Mouse (Mus musculus) T-helper 2 cell (primary cell): Measurements from ENCODE around the gene Cd5.

ENCODE experiments used
- in situ Hi-C: fragments of 300-600 bp; cut with MboI, MseI; formaldehyde crosslinking; loops from one replicate; pipeline ENCODE4 v1.15.1; 2025; ENCODE audit warnings: high pct_unique_total_duplicates

The Cd5 gene

GRCm38 (mm10) chr19:10738811-10739210, at the start of gene Cd5:
Cd5 (minus strand) TSS chr19:10739002.
- in situ Hi-C loops = loop anchor here (5.0 kb wide), 1 partner anchor 88 kb away; no protein-coding TSS in a partner anchor

- in situ Hi-C loops = no loop called here
These were observed 49.4 kb upstream of the Cd5 start for GRCm38 (mm10) chr19:10788242-10788641.

GRCm38 (mm10) chr19:10787406-10787805, 48.6 kb upstream of the Cd5 start:
- in situ Hi-C loops = no loop called here

- in situ Hi-C loops = no loop called here
These were observed 48.0 kb upstream of the Cd5 start for GRCm38 (mm10) chr19:10786753-10787152.

- in situ Hi-C loops = no loop called here
These were observed 46.1 kb upstream of the Cd5 start for GRCm38 (mm10) chr19:10784796-10785459.

GRCm38 (mm10) chr19:10784061-10784460, 45.3 kb upstream of the Cd5 start:
- in situ Hi-C loops = no loop called here

- in situ Hi-C loops = no loop called here
These were observed 44.4 kb upstream of the Cd5 start for GRCm38 (mm10) chr19:10783168-10783567.

GRCm38 (mm10) chr19:10781641-10782040, 42.8 kb upstream of the Cd5 start:
- in situ Hi-C loops = no loop called here

- in situ Hi-C loops = no loop called here
These were observed 38.1 kb upstream of the Cd5 start for GRCm38 (mm10) chr19:10776906-10777305.

GRCm38 (mm10) chr19:10774141-10774540, 35.3 kb upstream of the Cd5 start:
- in situ Hi-C loops = loop anchor here (5.0 kb wide), 1 partner anchor 42 kb away; no protein-coding TSS in a partner anchor

GRCm38 (mm10) chr19:10773384-10773783, 34.6 kb upstream of the Cd5 start:
- in situ Hi-C loops = loop anchor here (5.0 kb wide), 1 partner anchor 41 kb away; no protein-coding TSS in a partner anchor

- in situ Hi-C loops = loop anchor here (5.0 kb wide), 1 partner anchor 41 kb away; no protein-coding TSS in a partner anchor
These were observed 34.1 kb upstream of the Cd5 start for GRCm38 (mm10) chr19:10772866-10773265.

GRCm38 (mm10) chr19:10771995-10772394, 33.2 kb upstream of the Cd5 start:
- in situ Hi-C loops = loop anchor here (5.0 kb wide), 1 partner anchor 40 kb away; no protein-coding TSS in a partner anchor

- in situ Hi-C loops = loop anchor here (5.0 kb wide), 1 partner anchor 37 kb away; no protein-coding TSS in a partner anchor
These were observed 30.8 kb upstream of the Cd5 start for GRCm38 (mm10) chr19:10769429-10770195.

- in situ Hi-C loops = no loop called here
These were observed 30.1 kb upstream of the Cd5 start for GRCm38 (mm10) chr19:10768694-10769428.

GRCm38 (mm10) chr19:10767631-10768030, 28.8 kb upstream of the Cd5 start:
- in situ Hi-C loops = no loop called here

GRCm38 (mm10) chr19:10763381-10764031, 24.7 kb upstream of the Cd5 start:
- in situ Hi-C loops = no loop called here

- in situ Hi-C loops = no loop called here
These were observed 23.7 kb upstream of the Cd5 start for GRCm38 (mm10) chr19:10762468-10762867.

- in situ Hi-C loops = no loop called here
These were observed 23.1 kb upstream of the Cd5 start for GRCm38 (mm10) chr19:10761794-10762415.

- in situ Hi-C loops = loop anchor here (10.0 kb wide), 1 partner anchor 735 kb away; no protein-coding TSS in a partner anchor
These were observed 21.4 kb upstream of the Cd5 start for GRCm38 (mm10) chr19:10759983-10760831.
